Mouse (Mus musculus) ES-E14 (cell line): ENCODE measurements around the gene Gm42957.

Experiments
- HCFC1 ChIP-seq: IDR thresholded peaks from 2 replicates; pipeline ENCODE4 v1.6.1; 2012; ENCODE audit warnings: low read length, inconsistent platforms, borderline replicate concordance; ENCODE audit not compliant: insufficient read depth
- ZNF384 ChIP-seq: IDR thresholded peaks from 2 replicates; pipeline ENCODE4 v1.6.1; 2012; ENCODE audit warnings: low read depth, low read length, inconsistent platforms

GRCm38 (mm10) chr3:96675171-96675570 lies 39.9 kb downstream of the Gm42957 start:
- TF ChIP-seq ZNF384: no peak
- no peak for TF ChIP-seq HCFC1
